Mouse (Mus musculus) liver, postnatal 0 days (tissue): ENCODE measurements around the gene Syt11. TPM values are rescaled to one million over a fixed set of nuclear protein-coding genes. Genes with fewer than 3 reads are reported as not detected.

Experiments
- ATAC-seq: fragments of 200-750 bp; cut with Nextera tagmentation; 2 replicates; pipeline ENCODE4 v1.8.0; 2017; ENCODE audit warnings: mild to moderate bottlenecking, moderate library complexity
- DNase-seq: peaks from one replicate; pipeline ENCODE4 v3.0.0-alpha.2; 2016
- H3K27ac ChIP-seq: fragments of 300-500 bp; sonication (generic); 2 replicates; pipeline ENCODE4 v1.5.1; 2014; ENCODE audit warnings: antibody characterized with exemption, moderate library complexity, mild to moderate bottlenecking, low read depth
- H3K27me3 ChIP-seq: fragments of 300-500 bp; sonication (generic); 2 replicates; pipeline ENCODE4 v1.6.1; 2014; ENCODE audit warnings: low read length, control low read depth, mixed read lengths; ENCODE audit not compliant: insufficient read depth
- H3K36me3 ChIP-seq: fragments of 300-500 bp; sonication (generic); replicated peaks from 2 replicates; pipeline ENCODE4 v1.6.1; 2014; ENCODE audit warnings: mild to moderate bottlenecking, control low read depth, low read length, moderate library complexity, mixed read lengths; ENCODE audit not compliant: insufficient read depth
- H3K4me1 ChIP-seq: fragments of 300-500 bp; sonication (generic); 2 replicates; pipeline ENCODE4 v1.6.1; 2014; ENCODE audit warnings: antibody characterized with exemption, mild to moderate bottlenecking, control low read depth; ENCODE audit not compliant: insufficient read depth
- H3K4me2 ChIP-seq: fragments of 300-500 bp; sonication (generic); 2 replicates; pipeline ENCODE4 v1.6.1; 2014; ENCODE audit warnings: low read depth, mild to moderate bottlenecking, low read length, moderate library complexity, mixed read lengths
- H3K4me3 ChIP-seq: fragments of 300-500 bp; sonication (generic); 2 replicates; pipeline ENCODE4 v1.5.1; 2014; ENCODE audit warnings: low read depth, low read length
- H3K9ac ChIP-seq: fragments of 300-500 bp; sonication (generic); replicated peaks from 2 replicates; pipeline ENCODE4 v1.6.1; 2014; ENCODE audit warnings: mild to moderate bottlenecking, moderate library complexity
- H3K9me3 ChIP-seq: fragments of 300-500 bp; sonication (generic); 2 replicates; pipeline ENCODE4 v1.6.1; 2016; ENCODE audit warnings: mild to moderate bottlenecking, control low read depth, low read length, mixed read lengths
- CTCF ChIP-seq: sonication (generic); IDR thresholded peaks from 2 replicates; pipeline ENCODE4 v1.5.1; 2016; ENCODE audit warnings: antibody characterized with exemption, low read depth
- EP300 ChIP-seq: IDR thresholded peaks from 2 replicates; pipeline ENCODE4 v1.6.1; 2016; ENCODE audit warnings: antibody characterized with exemption, low read depth, mild to moderate bottlenecking
- WGBS: fragments of 180-500 bp; shearing (Covaris S2); extraction: QIAGEN DNeasy Blood & Tissue Kit; methylation state at CpG from one replicate; pipeline ENCODE4 v1.1.7; 2014; ENCODE audit not compliant: insufficient replicate concordance; 5-methylcytosine and 5-hydroxymethylcytosine counted together
- polyA plus RNA-seq: library from polyadenylated mRNA; unstranded; fragments of >200 nt; fragmentation: Nextera tagmentation; extraction: Ambion mirVana; gene quantifications from 2 replicates; pipeline ENCODE4 v1.2.1, GENCODE M21; 2015

The Syt11 gene
- polyA plus RNA-seq, 1 experiment from 2014 or later, result 0.51 TPM

DNA sequence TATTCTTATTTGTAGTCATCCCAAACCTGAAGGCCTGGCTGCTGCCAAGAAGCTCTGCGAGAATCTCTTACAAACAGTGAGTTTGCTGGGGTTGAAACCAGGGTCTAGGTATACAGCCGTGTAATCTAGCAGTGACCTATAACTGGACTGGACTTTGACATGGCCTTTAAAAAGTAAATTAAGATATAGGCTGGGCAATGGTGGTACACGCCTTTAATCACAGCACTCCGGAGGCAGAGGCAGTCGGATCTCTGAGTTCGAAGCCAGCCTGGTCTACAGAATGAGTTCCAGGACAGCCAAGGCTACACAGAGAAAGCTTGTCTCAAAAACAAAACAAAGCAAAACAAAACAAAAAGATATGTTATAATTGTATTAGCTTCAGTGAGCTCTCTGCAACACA is 76.1 kb downstream of the Syt11 start:
- H3K9me3 ChIP-seq, result no peaks in the 10 kb centered on the region
- H3K4me1 ChIP-seq, result no peaks in the 10 kb centered on the region
- TF ChIP-seq CTCF (no peak), EP300 (no peak)
- ATAC-seq (no peak), DNase-seq (no peak)
- H3K27me3 ChIP-seq, result no peaks in the 10 kb centered on the region
- H3K4me3 ChIP-seq, result no peak overlapping the region
- H3K27ac ChIP-seq, result no peak overlapping the region
- no peak overlapping the region for H3K4me2 ChIP-seq
- H3K36me3 ChIP-seq, result peaks cover 91% of the 10 kb centered on the region
- no peak overlapping the region for H3K9ac ChIP-seq
- WGBS, result 86% methylated on average over 6 of the region's 6 CpGs

DNA sequence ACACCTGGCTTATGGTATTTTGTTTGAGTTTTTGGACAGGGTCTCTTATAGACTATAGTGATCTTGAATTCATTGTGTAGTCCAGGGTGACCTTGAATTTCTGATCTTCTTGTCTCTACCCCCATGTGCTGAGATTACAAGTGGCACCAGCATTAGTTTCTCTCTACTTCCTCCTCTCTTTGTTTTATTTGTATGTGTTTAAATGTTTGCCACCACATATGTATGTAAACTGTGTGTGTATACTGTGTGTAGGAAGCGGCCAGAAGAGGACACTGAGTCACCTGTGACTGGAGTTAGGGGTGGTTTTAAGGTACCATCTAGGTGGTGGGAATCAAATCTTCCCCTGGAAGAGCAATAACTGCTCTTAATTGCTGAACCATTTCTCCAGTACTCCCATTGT is 76.9 kb downstream of the Syt11 start:
- ATAC-seq, result no peak
- DNase-seq, result no peak
- Histone ChIP-seq H3K27me3 (no peaks in the 10 kb centered on the region), H3K4me1 (no peaks in the 10 kb centered on the region), H3K27ac (no peak overlapping the region), H3K9me3 (no peaks in the 10 kb centered on the region), H3K9ac (no peak overlapping the region), H3K36me3 (peaks cover 92% of the 10 kb centered on the region), H3K4me2 (no peak overlapping the region), H3K4me3 (no peak overlapping the region)
- WGBS, result 90% methylated on average over 1 of the region's 1 CpGs
- no peak for TF ChIP-seq CTCF
- no peak for TF ChIP-seq EP300

DNA sequence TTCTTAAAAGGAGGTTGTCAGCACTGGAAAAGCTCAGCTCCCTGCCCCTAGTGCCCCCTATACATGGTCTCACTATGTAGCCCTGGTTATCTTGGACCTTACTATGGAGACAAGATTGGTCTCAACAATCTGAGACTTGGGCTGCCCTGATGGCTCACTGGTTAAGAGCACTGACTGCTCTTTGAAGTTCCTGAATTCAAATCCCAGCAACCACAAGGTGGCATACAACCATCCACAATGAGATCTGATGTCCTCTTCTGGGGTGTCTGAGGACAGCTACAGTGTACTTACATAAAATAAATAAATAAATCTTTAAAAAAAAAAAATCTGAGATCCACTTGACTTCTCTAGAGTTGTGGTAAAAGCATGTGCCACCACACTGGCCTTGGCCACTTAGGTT is 79.4 kb downstream of the Syt11 start:
- Histone ChIP-seq H3K27ac (no peak overlapping the region), H3K9me3 (no peaks in the 10 kb centered on the region), H3K4me3 (no peak overlapping the region), H3K36me3 (peaks cover 83% of the 10 kb centered on the region), H3K4me2 (no peak overlapping the region), H3K27me3 (no peaks in the 10 kb centered on the region), H3K4me1 (no peaks in the 10 kb centered on the region), H3K9ac (no peak overlapping the region)
- TF ChIP-seq CTCF, result peak; percentile 26; the same call in 1 of the 2 replicates
- TF ChIP-seq EP300, result no peak
- DNase-seq, result no peak
- no peak for ATAC-seq

Other genes starting within 250 kb of the Syt11 start
- gene Mex3a, start 242.8 kb downstream of the Syt11 start, polyA plus RNA-seq, result 0.37 and 0.51 TPM in 2 replicates
- gene Rab25, start 226.9 kb downstream of the Syt11 start, polyA plus RNA-seq, result 0.13 and 0.29 TPM in 2 replicates
- 104 and 106 TPM in 2 replicates for gene Lamtor2, start 222.1 kb downstream of the Syt11 start, polyA plus RNA-seq
- 12.5 and 13.5 TPM in 2 replicates for gene Ubqln4, start 221.4 kb downstream of the Syt11 start, polyA plus RNA-seq
- gene Ssr2, start 199.3 kb downstream of the Syt11 start, polyA plus RNA-seq, result 141 and 155 TPM in 2 replicates
- gene Arhgef2, start 169.2 kb downstream of the Syt11 start, polyA plus RNA-seq, result 13.7 and 13.8 TPM in 2 replicates
- gene Rxfp4, start 122.0 kb downstream of the Syt11 start, polyA plus RNA-seq, result not detected in 2 replicates
- 18.8 and 19.8 TPM in 2 replicates for gene Khdc4, start 89.4 kb downstream of the Syt11 start, polyA plus RNA-seq
- gene Rit1, start 58.3 kb downstream of the Syt11 start, polyA plus RNA-seq, result 25.6 and 26.3 TPM in 2 replicates
- gene Gon4l, start 60.1 kb upstream of the Syt11 start, polyA plus RNA-seq, result 1.5 and 1.6 TPM in 2 replicates
- gene Msto1, start 138.8 kb upstream of the Syt11 start, polyA plus RNA-seq, result 9.8 and 9.9 TPM in 2 replicates
- 3.7 and 4.1 TPM in 2 replicates for gene Ash1l, start 175.5 kb upstream of the Syt11 start, polyA plus RNA-seq
- gene Dap3, start 176.0 kb upstream of the Syt11 start, polyA plus RNA-seq, result 59.1 and 60.9 TPM in 2 replicates